Mouse (Mus musculus) kidney, postnatal 25 days (tissue): ENCODE results near the gene Txn1.

Experiments used
- DNase-seq, 2 experiments: peaks; one replicate each; pipeline ENCODE4 v3.0.0; 2021; ENCODE audit warnings: mixed read lengths in 2 of 2

The Txn1 gene

DNA sequence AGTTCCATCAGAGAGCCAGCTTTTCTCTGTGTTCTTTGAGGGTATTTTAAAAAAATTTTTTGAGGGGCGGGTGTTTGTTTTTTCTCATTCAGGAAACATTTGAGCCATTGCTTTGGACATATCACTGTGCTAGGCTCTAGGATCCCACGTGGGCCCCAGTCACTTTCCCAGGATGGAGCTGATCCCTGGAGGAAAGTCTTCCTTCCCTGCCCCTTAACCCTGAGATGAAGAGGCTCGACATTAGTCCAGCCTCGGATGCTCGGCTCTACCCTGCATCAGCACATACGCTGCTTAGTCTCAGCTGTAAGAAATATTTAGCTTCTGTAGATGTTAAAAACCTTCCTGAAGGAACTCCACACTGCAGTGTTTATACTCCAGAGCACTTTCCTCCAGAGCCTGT, 60.3 kb downstream of the Txn1 start:
- peak in 1 of 2 experiments; percentile 18 for DNase-seq

DNA sequence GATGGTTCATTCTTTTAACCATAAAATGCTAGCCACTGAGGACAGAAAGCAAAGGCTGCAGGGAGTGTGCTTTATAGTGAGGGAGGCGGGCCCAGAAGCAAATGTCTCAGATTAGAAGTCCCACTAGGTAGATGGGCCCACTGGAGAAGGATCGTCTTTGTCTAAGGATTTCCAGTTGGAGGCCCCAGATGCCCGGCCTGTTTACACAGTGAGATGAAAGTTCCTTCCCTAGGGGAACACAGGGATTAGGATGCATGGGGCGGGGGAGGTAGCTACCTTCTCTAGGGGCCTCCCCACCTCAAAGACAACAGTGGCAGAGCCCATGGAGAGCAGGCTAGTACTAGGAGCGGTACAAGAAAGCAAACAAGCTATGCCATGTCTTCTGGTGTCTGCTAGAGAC, 61.1 kb downstream of the Txn1 start:
- no peak for DNase-seq
